Mouse (Mus musculus) intestine, postnatal 0 days (tissue): ENCODE results near the gene Slc32a1. TPM values are rescaled to one million over a fixed set of nuclear protein-coding genes. Genes with fewer than 3 reads are reported as not detected.

Source experiments
- ATAC-seq: fragments of 200-750 bp; cut with Nextera tagmentation; 2 replicates; pipeline ENCODE4 v1.8.0; 2017; ENCODE audit warnings: mild to moderate bottlenecking, moderate TSS enrichment, moderate library complexity
- H3K27ac ChIP-seq: fragments of 300-500 bp; sonication (generic); 2 replicates; pipeline ENCODE4 v1.5.1; 2014; ENCODE audit warnings: mild to moderate bottlenecking, low read depth, low read length, moderate library complexity
- H3K27me3 ChIP-seq: fragments of 300-500 bp; sonication (generic); replicated peaks from 2 replicates; pipeline ENCODE4 v1.6.1; 2014; ENCODE audit warnings: low read length, mixed read lengths; ENCODE audit not compliant: control insufficient read depth, insufficient read depth
- H3K36me3 ChIP-seq: fragments of 300-500 bp; sonication (generic); 2 replicates; pipeline ENCODE4 v1.6.1; 2014; ENCODE audit warnings: mild to moderate bottlenecking, moderate library complexity; ENCODE audit not compliant: control insufficient read depth, insufficient read depth
- H3K4me1 ChIP-seq: fragments of 300-500 bp; sonication (generic); replicated peaks from 2 replicates; pipeline ENCODE4 v1.6.1; 2014; ENCODE audit warnings: antibody characterized with exemption, low read length, mixed read lengths; ENCODE audit not compliant: control insufficient read depth, insufficient read depth
- H3K4me2 ChIP-seq: fragments of 300-500 bp; sonication (generic); replicated peaks from 2 replicates; pipeline ENCODE4 v1.6.1; 2014; ENCODE audit warnings: low read depth, mild to moderate bottlenecking, moderate library complexity
- H3K4me3 ChIP-seq: fragments of 300-500 bp; sonication (generic); 2 replicates; pipeline ENCODE4 v1.5.1; 2014; ENCODE audit warnings: low read depth, low read length
- H3K9ac ChIP-seq: fragments of 300-500 bp; sonication (generic); 2 replicates; pipeline ENCODE4 v1.6.1; 2014; ENCODE audit warnings: mild to moderate bottlenecking, low read depth, low read length
- H3K9me3 ChIP-seq: fragments of 300-500 bp; sonication (generic); 2 replicates; pipeline ENCODE4 v1.6.1; 2016; ENCODE audit warnings: mixed run types; ENCODE audit not compliant: control insufficient read depth
- CTCF ChIP-seq: sonication (generic); IDR thresholded peaks from 2 replicates; pipeline ENCODE4 v1.5.1; 2016; ENCODE audit warnings: low read depth, mild to moderate bottlenecking, control low read depth, antibody characterized with exemption, moderate library complexity
- WGBS: fragments of 180-500 bp; shearing (Covaris S2); extraction: QIAGEN DNeasy Blood & Tissue Kit; methylation state at CpG from one replicate; pipeline ENCODE4 v1.1.7; 2014; 5-methylcytosine and 5-hydroxymethylcytosine counted together
- polyA plus RNA-seq: library from polyadenylated mRNA; unstranded; fragments of >200 nt; fragmentation: Nextera tagmentation; extraction: Ambion mirVana; gene quantifications from 2 replicates; pipeline ENCODE4 v1.2.1, GENCODE M21; 2015

Slc32a1 gene
- polyA plus RNA-seq, 1 experiment from 2014 or later: not detected

- H3K4me1 ChIP-seq: no peaks in the 10 kb centered on the region
- H3K9ac ChIP-seq: no peak overlapping the region
- 0 out of 2 replicates have a peak overlapping the region, but pooled peaks have one; percentile 37 for H3K4me2 ChIP-seq
- H3K9me3 ChIP-seq: no peaks in the 10 kb centered on the region
- no peak for TF ChIP-seq CTCF
- H3K36me3 ChIP-seq: no peaks in the 10 kb centered on the region
- H3K4me3 ChIP-seq: no peak overlapping the region
- no peak for ATAC-seq
- 3% methylated on average over 30 of the region's 30 CpGs for WGBS
- peaks cover 94% of the 10 kb centered on the region for H3K27me3 ChIP-seq
- no peak overlapping the region for H3K27ac ChIP-seq
These were observed 756 bp downstream of the Slc32a1 start for GRCm38 (mm10) chr2:158611326-158611719.

GRCm38 (mm10) chr2:158611726-158612670, 1.4 kb downstream of the Slc32a1 start:
- 5% methylated on average over 30 of the region's 30 CpGs for WGBS
- no peak overlapping the region for H3K4me2 ChIP-seq
- H3K4me1 ChIP-seq: no peaks in the 10 kb centered on the region
- no peak for ATAC-seq
- H3K4me3 ChIP-seq: no peak overlapping the region
- H3K27ac ChIP-seq: no peak overlapping the region
- H3K36me3 ChIP-seq: no peaks in the 10 kb centered on the region
- H3K9ac ChIP-seq: no peak overlapping the region
- H3K9me3 ChIP-seq: no peaks in the 10 kb centered on the region
- TF ChIP-seq CTCF: no peak
- H3K27me3 ChIP-seq: peaks cover 95% of the 10 kb centered on the region

GRCm38 (mm10) chr2:158612671-158613250, 2.2 kb downstream of the Slc32a1 start:
- Histone ChIP-seq H3K36me3 (no peaks in the 10 kb centered on the region), H3K9me3 (no peaks in the 10 kb centered on the region), H3K27ac (no peak overlapping the region), H3K27me3 (peaks cover 95% of the 10 kb centered on the region), H3K4me2 (no peak overlapping the region), H3K9ac (no peak overlapping the region), H3K4me1 (no peaks in the 10 kb centered on the region), H3K4me3 (no peak overlapping the region)
- 17% methylated on average over 10 of the region's 10 CpGs for WGBS
- TF ChIP-seq CTCF: no peak
- ATAC-seq: no peak

- no peak for ATAC-seq
- H3K27me3 ChIP-seq: peaks cover 99% of the 10 kb centered on the region
- WGBS: 4% methylated on average over 53 of the region's 53 CpGs
- H3K4me3 ChIP-seq: no peak overlapping the region
- no peak overlapping the region for H3K27ac ChIP-seq
- peak; percentile 68 for TF ChIP-seq CTCF
- no peaks in the 10 kb centered on the region for H3K9me3 ChIP-seq
- no peaks in the 10 kb centered on the region for H3K36me3 ChIP-seq
- no peaks in the 10 kb centered on the region for H3K4me1 ChIP-seq
- H3K4me2 ChIP-seq: no peak overlapping the region
- H3K9ac ChIP-seq: no peak overlapping the region
These were observed 3.2 kb downstream of the Slc32a1 start for GRCm38 (mm10) chr2:158613541-158614417.

- no peak for ATAC-seq
- 0 out of 2 replicates have a peak overlapping the region, but pooled peaks have one; percentile 9 for H3K4me3 ChIP-seq
- H3K9ac ChIP-seq: no peak overlapping the region
These were observed 3.9 kb downstream of the Slc32a1 start for GRCm38 (mm10) chr2:158614418-158614955.

More at GRCm38 (mm10) chr2:158614418-158614955, 3.9 kb downstream of the Slc32a1 start:
- Histone ChIP-seq H3K4me2 (no peak overlapping the region), H3K27me3 (peaks cover 99% of the 10 kb centered on the region), H3K9me3 (no peaks in the 10 kb centered on the region), H3K4me1 (no peaks in the 10 kb centered on the region), H3K36me3 (no peaks in the 10 kb centered on the region), H3K27ac (no peak overlapping the region)
- 1% methylated on average over 47 of the region's 47 CpGs for WGBS
- TF ChIP-seq CTCF: no peak
